Mouse (Mus musculus) ES-E14 (cell line): ENCODE results near the gene Kcnip1. TPM values are rescaled to one million over a fixed set of nuclear protein-coding genes. Genes with fewer than 3 reads are reported as not detected.

Source experiments
- DNase-seq: peaks from one replicate; pipeline ENCODE4 v3.0.0-alpha.2; 2013; ENCODE audit warnings: low read depth, low spot score
- H3K27ac ChIP-seq: 2 replicates; pipeline ENCODE4 v1.5.1; 2012; ENCODE audit warnings: low read depth, mild to moderate bottlenecking, low read length, moderate library complexity, mixed read lengths; ENCODE audit not compliant: poor library complexity, insufficient read depth, severe bottlenecking
- H3K36me3 ChIP-seq: 2 replicates; pipeline ENCODE4 v1.6.1; 2012; ENCODE audit warnings: mild to moderate bottlenecking, low read length, moderate library complexity, mixed read lengths; ENCODE audit not compliant: control insufficient read depth, poor library complexity, insufficient read depth, severe bottlenecking
- H3K4me1 ChIP-seq, 2 experiments: fragments of 150-350 bp in 1 of 2; sonication (generic) in 1 of 2; 2 replicates each; pipeline ENCODE4 v1.6.1; 2012; ENCODE audit warnings: low read length in 2 of 2, mild to moderate bottlenecking in 1 of 2, mixed read lengths in 1 of 2; ENCODE audit not compliant: control insufficient read depth in 2 of 2, insufficient read depth in 2 of 2, poor library complexity in 1 of 2
- H3K4me3 ChIP-seq, 2 experiments: fragments of 150-350 bp in 1 of 2; sonication (generic) in 1 of 2; 2 replicates each; pipeline ENCODE4 v1.5.1; 2012; ENCODE audit warnings: low read length in 2 of 2, low read depth in 1 of 2, mild to moderate bottlenecking in 1 of 2, mixed read lengths in 1 of 2; ENCODE audit not compliant: insufficient read depth in 1 of 2, poor library complexity in 1 of 2, severe bottlenecking in 1 of 2
- H3K9ac ChIP-seq: 2 replicates; pipeline ENCODE4 v1.6.1; 2012; ENCODE audit warnings: low read depth, mild to moderate bottlenecking, low read length, mixed read lengths; ENCODE audit not compliant: poor library complexity, insufficient read depth, severe bottlenecking
- H3K9me3 ChIP-seq: fragments of 150-350 bp; sonication (generic); 2 replicates; pipeline ENCODE4 v1.6.1; 2012; ENCODE audit warnings: low read depth, mild to moderate bottlenecking, low read length; ENCODE audit not compliant: control insufficient read depth, insufficient read depth
- CHD2 ChIP-seq: IDR thresholded peaks from 2 replicates; pipeline ENCODE4 v1.6.1; 2014; ENCODE audit warnings: mild to moderate bottlenecking, low read depth, low read length, inconsistent platforms
- HCFC1 ChIP-seq: IDR thresholded peaks from 2 replicates; pipeline ENCODE4 v1.6.1; 2012; ENCODE audit warnings: low read length, inconsistent platforms, borderline replicate concordance; ENCODE audit not compliant: insufficient read depth
- MAFK ChIP-seq: IDR thresholded peaks from 2 replicates; pipeline ENCODE4 v1.6.1; 2014; ENCODE audit warnings: mild to moderate bottlenecking, low read depth, low read length, inconsistent platforms; ENCODE audit not compliant: insufficient read depth
- ZC3H11A ChIP-seq: IDR thresholded peaks from 2 replicates; pipeline ENCODE4 v1.6.1; 2012; ENCODE audit warnings: low read depth, mild to moderate bottlenecking, inconsistent platforms, low read length, borderline replicate concordance
- ZNF384 ChIP-seq: IDR thresholded peaks from 2 replicates; pipeline ENCODE4 v1.6.1; 2012; ENCODE audit warnings: low read depth, low read length, inconsistent platforms
- in situ Hi-C, 2 experiments: fragments of 600-800 bp; cut with MboI; formaldehyde crosslinking; loops; one replicate each; pipeline ENCODE4 v1.15.1; 2025; ENCODE audit warnings: low sequenced_read_pairs in 2 of 2, inconsistent platforms in 1 of 2; ENCODE audit not compliant: unreplicated experiment in 2 of 2
- total RNA-seq: library from RNA; depleted of rRNA; stranded (reverse); fragments of 300-350 nt; gene quantifications from 2 replicates; pipeline ENCODE4 v1.2.3, GENCODE M21; 2012

Gene Kcnip1
- total RNA-seq, 1 experiment: 0.22 TPM

- no peak for DNase-seq
- no peak overlapping the region for H3K9ac ChIP-seq
- in situ Hi-C loops: no loop called here
- no peak for TF ChIP-seq ZNF384
- TF ChIP-seq ZC3H11A: no peak
- TF ChIP-seq CHD2: no peak
- TF ChIP-seq HCFC1: no peak
- no peak for TF ChIP-seq MAFK
- H3K27ac ChIP-seq: no peak overlapping the region
- H3K36me3 ChIP-seq: no peaks in the 10 kb centered on the region
- H3K4me1 ChIP-seq: no peaks in the 10 kb centered on the region
- no peak overlapping the region for H3K4me3 ChIP-seq
- no peaks in the 10 kb centered on the region for H3K9me3 ChIP-seq
Observed at GRCm38 (mm10) chr11:33864245-33864644, 128.7 kb downstream of the Kcnip1 start.

DNA sequence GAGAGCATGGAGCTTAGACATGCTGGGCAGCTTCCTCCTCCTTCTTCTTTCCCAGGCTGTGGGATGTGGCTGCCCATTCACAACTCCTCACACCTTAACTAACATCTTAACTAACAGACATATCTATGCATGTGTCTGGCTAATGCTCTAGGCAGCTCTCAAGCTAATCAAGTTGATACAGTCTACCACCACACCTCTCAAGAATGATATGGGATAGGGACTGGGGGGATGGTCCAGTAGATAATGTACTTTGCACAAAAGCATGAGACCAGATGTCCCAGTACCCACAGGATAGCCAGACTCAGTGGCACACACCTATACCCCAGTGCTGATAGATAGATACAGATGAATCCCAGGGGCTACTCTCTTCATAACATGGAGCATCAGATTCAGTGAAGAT, 131.1 kb downstream of the Kcnip1 start:
- Histone ChIP-seq H3K4me1 (no peaks in the 10 kb centered on the region), H3K9ac (no peak overlapping the region), H3K36me3 (no peaks in the 10 kb centered on the region), H3K9me3 (no peaks in the 10 kb centered on the region), H3K27ac (no peak overlapping the region), H3K4me3 (no peak overlapping the region)
- DNase-seq: no peak
- in situ Hi-C loops: no loop called here
- TF ChIP-seq ZNF384 (no peak), ZC3H11A (no peak), HCFC1 (no peak)

GRCm38 (mm10) chr11:33860905-33861582, 131.9 kb downstream of the Kcnip1 start:
- Histone ChIP-seq H3K9me3 (no peaks in the 10 kb centered on the region), H3K36me3 (no peaks in the 10 kb centered on the region), H3K4me1 (no peaks in the 10 kb centered on the region), H3K4me3 (no peak overlapping the region), H3K27ac (no peak overlapping the region), H3K9ac (no peak overlapping the region)
- TF ChIP-seq ZNF384: no peak
- TF ChIP-seq MAFK: no peak
- no peak for TF ChIP-seq CHD2
- no peak for TF ChIP-seq HCFC1
- TF ChIP-seq ZC3H11A: no peak
- no peak for DNase-seq
- in situ Hi-C loops: no loop called here

DNA sequence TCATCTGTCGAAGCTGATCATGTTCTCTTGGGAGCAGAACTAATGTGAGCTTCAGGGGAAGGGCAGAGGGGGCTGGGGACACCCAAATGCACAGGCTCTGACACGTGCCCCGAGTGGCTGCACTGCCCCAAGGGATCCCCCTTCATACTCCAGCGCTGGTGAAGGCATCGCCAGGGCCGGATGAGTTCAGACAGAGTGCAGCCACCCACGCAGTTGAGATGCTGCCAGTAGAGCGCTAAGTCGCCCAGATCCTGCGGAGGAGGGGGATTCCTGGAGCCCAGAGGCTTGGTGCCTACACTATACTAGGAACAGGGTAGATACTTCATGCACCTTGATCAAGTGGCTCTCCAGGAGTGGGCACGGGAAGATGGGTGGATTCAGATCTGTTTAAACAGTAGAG, 143.3 kb downstream of the Kcnip1 start:
- no peak for TF ChIP-seq MAFK
- TF ChIP-seq ZNF384: no peak
- TF ChIP-seq ZC3H11A: no peak
- no peak for TF ChIP-seq CHD2
- TF ChIP-seq HCFC1: no peak
- no peaks in the 10 kb centered on the region for H3K4me1 ChIP-seq
- no peak overlapping the region for H3K4me3 ChIP-seq
- DNase-seq: no peak
- in situ Hi-C loops: no loop called here
- H3K9ac ChIP-seq: no peak overlapping the region
- H3K9me3 ChIP-seq: no peaks in the 10 kb centered on the region
- no peaks in the 10 kb centered on the region for H3K36me3 ChIP-seq
- no peak overlapping the region for H3K27ac ChIP-seq

GRCm38 (mm10) chr11:33848685-33849084, 144.3 kb downstream of the Kcnip1 start:
- TF ChIP-seq MAFK: no peak
- no peak for TF ChIP-seq CHD2
- TF ChIP-seq HCFC1: no peak
- TF ChIP-seq ZNF384: no peak
- no peak for TF ChIP-seq ZC3H11A
- in situ Hi-C loops: no loop called here
- DNase-seq: no peak

More at GRCm38 (mm10) chr11:33848685-33849084, 144.3 kb downstream of the Kcnip1 start:
- Histone ChIP-seq H3K9ac (no peak overlapping the region), H3K9me3 (no peaks in the 10 kb centered on the region), H3K4me1 (no peaks in the 10 kb centered on the region), H3K27ac (no peak overlapping the region), H3K4me3 (no peak overlapping the region), H3K36me3 (no peaks in the 10 kb centered on the region)
